Mouse (Mus musculus): ENCODE results near the gene Abhd16b.

GRCm38 (mm10) chr2:181496831-181497547, 4.0 kb downstream of the Abhd16b start, which contains the start of gene Tpd52l2:
- TF ChIP-seq EP300 (IDR thresholded peaks at IDR 0.05; ENCODE audit: low read depth) (no peak), CTCF (IDR thresholded peaks at IDR 0.05; ENCODE audit: low read depth) (no peak)
